Mouse (Mus musculus) layer of hippocampus, postnatal 36 days (tissue): ENCODE results near the gene Ngly1. TPM values are rescaled to one million over a fixed set of nuclear protein-coding genes. Genes with fewer than 3 reads are reported as not detected.
"Not testable (repeated sequence)": the region's sequence is repeated elsewhere in the genome, so short reads cannot be mapped to it uniquely, and the experiment has no call there.

Experiments used
- DNase-seq, 2 experiments: peaks; one replicate each; pipeline ENCODE4 v3.0.0; 2022
- total RNA-seq, 2 experiments: library from RNA; stranded (reverse); gene quantifications; 2 replicates each; pipeline ENCODE4 v1.2.3; 2021

Gene Ngly1
- total RNA-seq, 2 experiments from 2014 or later = 30.0 to 36.1 TPM

GRCm38 (mm10) chr14:16260541-16260940, 11.5 kb downstream of the Ngly1 start:
- DNase-seq = no peak

- DNase-seq = no peak
Observed at GRCm38 (mm10) chr14:16261869-16262268, 12.8 kb downstream of the Ngly1 start.

DNA sequence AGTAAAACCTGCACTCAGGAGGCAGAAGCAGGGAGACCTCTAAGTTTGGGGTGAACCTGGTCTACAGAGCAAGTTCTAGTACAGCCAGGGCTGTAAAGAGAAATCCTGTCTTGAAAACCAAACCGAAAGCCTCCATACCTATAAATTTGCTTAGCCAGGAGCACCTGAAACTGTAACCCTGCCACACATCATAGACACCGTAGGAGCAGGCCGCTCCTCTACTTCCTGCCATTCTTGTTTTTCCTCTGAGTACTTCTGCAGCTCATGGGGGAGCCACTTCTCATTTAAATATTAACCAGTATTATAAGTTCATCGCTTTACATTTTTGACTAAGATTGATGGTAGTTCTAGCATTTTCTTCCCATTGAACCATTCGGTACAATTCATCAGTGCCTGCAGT, 17.9 kb downstream of the Ngly1 start:
- DNase-seq = no peak

GRCm38 (mm10) chr14:16269776-16270175, 20.7 kb downstream of the Ngly1 start:
- no peak for DNase-seq

GRCm38 (mm10) chr14:16273677-16274076, 24.6 kb downstream of the Ngly1 start:
- no peak for DNase-seq

- no peak for DNase-seq
Observed at GRCm38 (mm10) chr14:16279196-16279595, 30.1 kb downstream of the Ngly1 start.

DNA sequence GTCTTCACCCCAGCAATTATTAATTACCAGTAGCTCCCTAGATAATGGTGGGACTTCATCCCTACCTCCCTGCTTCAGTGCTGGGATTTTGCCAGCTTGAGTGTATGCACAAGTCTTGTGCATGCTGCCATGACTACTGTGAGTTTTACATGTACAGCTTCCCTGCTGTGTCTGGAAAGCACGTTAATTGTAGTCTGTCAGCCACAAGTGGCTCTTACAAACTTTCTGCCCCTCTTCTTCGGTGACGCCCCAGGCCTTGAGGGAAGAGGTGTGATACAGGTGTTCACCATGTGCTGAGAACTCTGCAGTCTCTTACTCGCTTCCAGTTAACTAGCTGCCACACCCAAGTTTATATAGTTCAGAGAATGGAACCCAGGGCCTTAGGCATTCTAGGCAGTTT, 34.9 kb downstream of the Ngly1 start:
- DNase-seq = no peak

- no peak for DNase-seq
Observed at GRCm38 (mm10) chr14:16292371-16292770, 43.3 kb downstream of the Ngly1 start.

DNA sequence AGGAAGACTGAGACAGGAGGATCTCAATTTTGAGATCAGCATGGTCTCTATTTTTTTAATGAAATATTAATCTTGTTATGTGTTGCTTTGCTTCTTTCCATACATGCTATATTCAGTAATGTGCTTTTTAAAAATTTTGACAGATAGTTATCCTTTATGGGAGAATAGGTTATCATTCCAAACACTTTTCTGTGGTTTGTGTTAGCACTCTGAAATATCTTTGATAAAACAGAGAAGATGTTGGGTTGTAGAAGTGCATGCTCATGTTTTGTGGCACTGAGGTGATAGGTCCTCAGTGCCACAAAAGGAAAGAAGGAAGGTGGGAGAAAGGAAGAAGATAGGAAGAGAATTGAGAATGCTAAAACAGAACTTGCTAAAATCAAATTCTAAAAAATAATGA, 43.9 kb downstream of the Ngly1 start:
- DNase-seq = no peak

- DNase-seq = no peak
Observed at GRCm38 (mm10) chr14:16293921-16294320, 44.8 kb downstream of the Ngly1 start.

DNA sequence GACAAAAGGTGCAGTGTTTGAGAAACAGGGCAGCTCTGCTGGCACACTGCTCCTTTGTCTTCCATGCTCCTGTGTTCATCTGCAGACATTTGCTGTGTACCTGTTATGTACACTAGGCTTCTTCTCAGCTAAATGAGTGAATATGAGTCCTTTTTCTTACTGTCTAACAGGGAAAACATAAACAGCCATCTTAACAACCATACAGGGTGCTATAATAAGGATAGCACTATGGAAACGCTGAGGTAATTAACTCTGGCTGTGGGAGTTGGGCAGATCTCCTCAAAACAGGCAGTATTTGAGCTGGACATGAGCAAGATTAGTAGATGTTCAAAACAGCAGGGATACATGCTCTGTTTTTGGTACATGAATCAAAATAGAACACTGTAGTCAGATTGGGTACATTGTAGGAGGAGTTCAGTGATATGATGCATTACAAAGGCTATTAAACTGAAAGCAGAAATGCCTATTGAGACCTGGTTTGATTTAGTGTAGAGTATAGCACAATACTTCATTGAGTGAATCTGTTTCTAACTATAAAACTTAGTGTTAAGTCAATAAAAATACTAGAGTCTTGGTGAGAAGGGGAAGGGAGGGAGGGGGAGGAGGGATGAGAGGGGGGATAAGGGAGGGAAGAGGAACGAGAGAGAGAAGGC, 47.9 kb downstream of the Ngly1 start:
- no peak for DNase-seq

- DNase-seq = no peak
Observed at GRCm38 (mm10) chr14:16301735-16302134, 52.7 kb downstream of the Ngly1 start.

GRCm38 (mm10) chr14:16302688-16303087, 53.6 kb downstream of the Ngly1 start:
- no peak for DNase-seq

- DNase-seq = no peak
Observed at GRCm38 (mm10) chr14:16310791-16311190, 61.7 kb downstream of the Ngly1 start.

DNA sequence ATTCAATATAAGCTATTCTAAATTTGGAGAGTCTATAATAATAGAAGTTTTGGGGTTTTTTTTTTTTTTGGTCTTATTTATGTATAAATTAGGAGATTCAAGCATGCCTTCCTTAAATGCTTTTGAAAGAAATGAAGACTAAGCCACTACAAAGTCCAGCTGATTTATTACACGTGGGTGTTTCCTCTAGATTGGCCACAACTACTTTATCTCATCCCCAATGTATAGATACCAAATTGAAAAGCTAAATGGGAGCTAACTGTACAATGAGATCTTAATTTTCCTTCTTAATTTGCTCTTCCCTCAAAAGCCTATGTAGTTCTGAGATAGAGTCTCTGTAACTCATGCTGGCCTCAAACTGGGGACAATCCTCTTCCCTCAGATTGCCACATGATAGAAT, 63.5 kb downstream of the Ngly1 start:
- DNase-seq = no peak

DNA sequence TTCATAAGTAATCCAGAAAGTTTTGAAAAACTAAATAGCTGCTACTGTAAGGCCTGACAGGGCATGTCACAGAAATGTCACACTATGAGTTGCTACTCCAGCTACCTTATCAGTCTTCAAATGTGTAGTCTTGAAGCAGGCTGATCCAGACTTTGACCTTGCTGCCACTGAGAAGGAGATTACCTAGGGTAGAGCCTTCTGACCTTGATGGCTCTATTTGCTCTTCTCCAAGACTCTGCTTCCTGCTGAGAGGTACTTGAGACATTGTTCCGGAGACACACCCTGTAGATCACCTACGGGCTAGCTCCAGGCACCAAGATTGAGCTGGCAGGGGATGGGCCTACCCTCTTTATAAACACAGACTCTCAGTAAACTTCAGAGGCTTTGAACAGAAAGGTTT, 64.0 kb downstream of the Ngly1 start:
- DNase-seq = not testable (repeated sequence)

DNA sequence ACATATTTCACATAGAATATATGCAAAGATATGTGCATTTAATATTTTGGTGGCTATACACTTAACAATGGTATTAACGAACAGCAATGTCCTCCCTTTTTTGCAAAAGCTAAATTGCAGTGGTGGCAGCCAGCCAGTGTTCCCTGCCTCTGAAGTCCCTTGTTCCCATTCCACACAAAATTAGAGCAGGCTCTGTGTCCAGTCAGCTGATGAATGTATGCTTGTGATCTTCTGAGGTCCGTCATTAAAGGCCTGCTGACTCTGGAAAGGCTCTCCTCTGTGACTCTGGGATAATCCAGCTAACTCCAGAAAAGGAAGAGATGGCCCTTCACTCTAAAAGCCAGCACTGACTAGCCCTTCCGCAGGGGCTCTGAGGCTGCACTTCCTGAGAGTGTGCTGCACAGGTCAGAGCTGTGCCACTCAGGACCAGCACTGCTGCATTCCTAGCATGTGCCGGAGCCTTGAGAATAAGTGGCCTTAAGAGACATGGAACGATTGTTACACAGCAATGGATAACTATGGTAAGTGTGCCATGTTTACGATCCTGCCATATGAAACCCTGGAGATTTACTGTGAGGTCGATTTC, 64.9 kb downstream of the Ngly1 start:
- DNase-seq = no peak

- DNase-seq = no peak
Observed at GRCm38 (mm10) chr14:16314842-16315241, 65.8 kb downstream of the Ngly1 start.

DNA sequence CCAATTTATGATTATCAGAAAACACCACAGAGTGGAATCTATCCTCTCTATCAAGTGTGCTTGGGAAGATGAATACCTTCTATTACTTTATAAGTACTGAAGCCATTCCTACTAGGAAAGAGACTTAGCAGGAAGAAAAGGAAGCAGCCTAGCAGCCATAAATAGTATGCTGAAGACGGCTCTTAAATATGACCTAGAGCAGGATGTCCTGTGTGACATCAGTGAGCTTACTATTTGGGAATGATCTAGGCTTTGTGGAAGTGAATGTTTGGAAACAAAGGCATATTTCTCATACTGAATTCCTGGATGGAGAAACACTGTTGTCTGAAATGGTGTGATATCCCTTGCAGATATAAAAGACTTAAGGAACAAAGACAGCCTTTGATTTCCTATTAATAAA, 67.6 kb downstream of the Ngly1 start:
- no peak for DNase-seq

- DNase-seq = no peak
Observed at GRCm38 (mm10) chr14:16319818-16320217, 70.7 kb downstream of the Ngly1 start.

GRCm38 (mm10) chr14:16324394-16324793, 75.3 kb downstream of the Ngly1 start:
- DNase-seq = no peak

DNA sequence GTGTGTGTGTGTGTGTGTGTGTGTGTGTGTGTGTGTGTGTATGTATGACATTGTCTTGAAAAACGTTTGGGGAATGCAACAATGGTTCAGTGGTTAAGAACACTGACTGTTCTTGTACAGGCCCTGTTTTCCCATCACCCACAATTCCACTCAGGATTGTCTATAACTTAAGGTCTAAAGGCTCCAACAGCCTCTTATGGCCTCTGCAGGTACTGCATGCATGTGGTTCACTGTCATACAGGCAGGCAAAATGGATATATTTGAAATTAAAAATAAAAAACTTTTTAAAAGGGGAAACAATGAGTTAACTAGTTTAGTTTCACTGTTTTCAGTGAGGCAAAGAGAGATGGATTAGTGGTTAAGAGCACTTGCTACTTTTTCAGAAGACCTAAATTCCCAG, 76.1 kb downstream of the Ngly1 start:
- DNase-seq = no peak

- no peak for DNase-seq
Observed at GRCm38 (mm10) chr14:16328531-16328930, 79.5 kb downstream of the Ngly1 start.

GRCm38 (mm10) chr14:16328959-16329480, 79.9 kb downstream of the Ngly1 start:
- DNase-seq = no peak
